Mouse (Mus musculus) cerebellum, adult 2 months (tissue): ENCODE data around the gene Prox1. TPM values are rescaled to one million over a fixed set of nuclear protein-coding genes. Genes with fewer than 3 reads are reported as not detected.

ENCODE experiments used
- DNase-seq, 2 experiments: peaks; one replicate each; pipeline ENCODE4 v3.0.0; 2021
- H3K27ac ChIP-seq: fragments of 200-500 bp; 2 replicates; pipeline ENCODE4 v1.5.1; 2012; ENCODE audit warnings: low read length, control low read depth, inconsistent platforms; ENCODE audit not compliant: insufficient read depth
- H3K27me3 ChIP-seq: fragments of 200-500 bp; 2 replicates; pipeline ENCODE4 v1.6.1; 2012; ENCODE audit warnings: inconsistent platforms, mild to moderate bottlenecking, low read length, moderate library complexity; ENCODE audit not compliant: control insufficient read depth, insufficient read depth
- H3K4me1 ChIP-seq: fragments of 200-500 bp; 2 replicates; pipeline ENCODE4 v1.6.1; 2011; ENCODE audit warnings: low read length; ENCODE audit not compliant: control insufficient read depth, insufficient read depth
- H3K4me3 ChIP-seq: fragments of 200-500 bp; replicated peaks from 2 replicates; pipeline ENCODE3; 2011; ENCODE audit warnings: mild to moderate bottlenecking, low read depth, low read length, control low read depth; ENCODE audit not compliant: insufficient read depth
- CTCF ChIP-seq: fragments of 200-500 bp; IDR thresholded peaks from 2 replicates; pipeline ENCODE4 v1.5.1; 2011; ENCODE audit warnings: low read depth, mild to moderate bottlenecking, control low read depth, low read length, moderate library complexity, borderline replicate concordance; ENCODE audit not compliant: insufficient read depth
- POLR2A ChIP-seq: fragments of 200-500 bp; IDR thresholded peaks from 2 replicates; pipeline ENCODE4 v1.6.1; 2011; ENCODE audit warnings: low read length, control low read depth, borderline replicate concordance; ENCODE audit not compliant: insufficient read depth
- WGBS: fragments of 180-500 bp; shearing (Covaris S2); methylation state at CpG from one replicate; pipeline ENCODE4 v1.1.7; 2018; 5-methylcytosine and 5-hydroxymethylcytosine counted together
- polyA plus RNA-seq: library from polyadenylated mRNA; depleted of rRNA; stranded (reverse); fragments of >200 nt; gene quantifications from 2 replicates; pipeline ENCODE4 v1.2.3, GENCODE M21; 2012

The Prox1 gene
- polyA plus RNA-seq, 1 experiment, result 13.7 TPM

GRCm38 (mm10) chr1:190149233-190149741 is 21.2 kb downstream of the Prox1 start:
- Histone ChIP-seq H3K27me3 (no peaks in the 10 kb centered on the region), H3K4me1 (peaks cover 3% of the 10 kb centered on the region; the same call in 1 of the 2 replicates), H3K4me3 (no peak overlapping the region), H3K27ac (no peak overlapping the region)
- DNase-seq, result no peak
- TF ChIP-seq POLR2A (no peak), CTCF (no peak)
- WGBS, result 58% methylated on average over 17 of the region's 17 CpGs

GRCm38 (mm10) chr1:190148661-190149232 is 21.8 kb downstream of the Prox1 start:
- 74% methylated on average over 12 of the region's 12 CpGs for WGBS
- no peak overlapping the region for H3K4me3 ChIP-seq
- TF ChIP-seq CTCF, result no peak
- TF ChIP-seq POLR2A, result no peak
- no peaks in the 10 kb centered on the region for H3K27me3 ChIP-seq
- DNase-seq, result no peak
- H3K4me1 ChIP-seq, result peaks cover 3% of the 10 kb centered on the region; the same call in 1 of the 2 replicates
- no peak overlapping the region for H3K27ac ChIP-seq

GRCm38 (mm10) chr1:190147816-190148215 is 22.7 kb downstream of the Prox1 start:
- TF ChIP-seq CTCF (no peak), POLR2A (no peak)
- DNase-seq, result no peak
- H3K27me3 ChIP-seq, result no peaks in the 10 kb centered on the region; the same call in 1 of the 2 replicates
- no peaks in the 10 kb centered on the region for H3K4me1 ChIP-seq
- no peak overlapping the region for H3K4me3 ChIP-seq
- WGBS, result 62% methylated on average over 6 of the region's 6 CpGs
- H3K27ac ChIP-seq, result no peak overlapping the region

- no peak for TF ChIP-seq CTCF
- TF ChIP-seq POLR2A, result no peak
- Histone ChIP-seq H3K27ac (no peak overlapping the region), H3K4me1 (no peaks in the 10 kb centered on the region), H3K4me3 (no peak overlapping the region), H3K27me3 (no peaks in the 10 kb centered on the region; the same call in 1 of the 2 replicates)
- DNase-seq, result no peak
Measured at GRCm38 (mm10) chr1:190144416-190144815, 26.1 kb downstream of the Prox1 start.

- Histone ChIP-seq H3K4me1 (no peaks in the 10 kb centered on the region), H3K27me3 (no peaks in the 10 kb centered on the region; the same call in 1 of the 2 replicates), H3K4me3 (no peak overlapping the region), H3K27ac (no peak overlapping the region)
- no peak for DNase-seq
- TF ChIP-seq CTCF, result no peak
- TF ChIP-seq POLR2A, result no peak
- WGBS, result 48% methylated on average over 9 of the region's 9 CpGs
Measured at GRCm38 (mm10) chr1:190143593-190143992, 26.9 kb downstream of the Prox1 start.

- no peak for DNase-seq
- Histone ChIP-seq H3K4me3 (no peak overlapping the region), H3K27me3 (no peaks in the 10 kb centered on the region; the same call in 1 of the 2 replicates), H3K27ac (no peak overlapping the region), H3K4me1 (peaks cover 5% of the 10 kb centered on the region)
- WGBS, result 66% methylated on average over 4 of the region's 4 CpGs
- TF ChIP-seq POLR2A (no peak), CTCF (no peak)
Measured at GRCm38 (mm10) chr1:190142584-190142983, 27.9 kb downstream of the Prox1 start.

GRCm38 (mm10) chr1:190140519-190140918 is 30.0 kb downstream of the Prox1 start:
- Histone ChIP-seq H3K27me3 (no peaks in the 10 kb centered on the region; the same call in 1 of the 2 replicates), H3K27ac (no peak overlapping the region), H3K4me1 (peaks cover 5% of the 10 kb centered on the region), H3K4me3 (no peak overlapping the region)
- DNase-seq, result no peak
- TF ChIP-seq CTCF (no peak), POLR2A (no peak)
- WGBS, result 88% methylated on average over 6 of the region's 6 CpGs

- DNase-seq, result no peak
- no peak overlapping the region for H3K4me3 ChIP-seq
- TF ChIP-seq CTCF (no peak), POLR2A (no peak)
- H3K4me1 ChIP-seq, result peaks cover 5% of the 10 kb centered on the region
- H3K27me3 ChIP-seq, result no peaks in the 10 kb centered on the region; the same call in 1 of the 2 replicates
- WGBS, result 90% methylated on average over 13 of the region's 13 CpGs
- H3K27ac ChIP-seq, result no peak overlapping the region
Measured at GRCm38 (mm10) chr1:190139711-190140405, 30.7 kb downstream of the Prox1 start.

GRCm38 (mm10) chr1:190137943-190138342 is 32.6 kb downstream of the Prox1 start:
- 23% methylated on average over 10 of the region's 10 CpGs for WGBS
- peak; percentile 31 to 33 for DNase-seq
- Histone ChIP-seq H3K27me3 (no peaks in the 10 kb centered on the region), H3K4me1 (peaks cover 5% of the 10 kb centered on the region), H3K27ac (no peak overlapping the region), H3K4me3 (no peak overlapping the region)
- no peak for TF ChIP-seq CTCF
- TF ChIP-seq POLR2A, result no peak
